Mouse (Mus musculus): ENCODE measurements around the gene Cpne7. TPM values are rescaled to one million over a fixed set of nuclear protein-coding genes. Genes with fewer than 3 reads are reported as not detected.

The Cpne7 gene
- polyA plus RNA-seq, 1 experiment from 2014 or later = not detected

DNA sequence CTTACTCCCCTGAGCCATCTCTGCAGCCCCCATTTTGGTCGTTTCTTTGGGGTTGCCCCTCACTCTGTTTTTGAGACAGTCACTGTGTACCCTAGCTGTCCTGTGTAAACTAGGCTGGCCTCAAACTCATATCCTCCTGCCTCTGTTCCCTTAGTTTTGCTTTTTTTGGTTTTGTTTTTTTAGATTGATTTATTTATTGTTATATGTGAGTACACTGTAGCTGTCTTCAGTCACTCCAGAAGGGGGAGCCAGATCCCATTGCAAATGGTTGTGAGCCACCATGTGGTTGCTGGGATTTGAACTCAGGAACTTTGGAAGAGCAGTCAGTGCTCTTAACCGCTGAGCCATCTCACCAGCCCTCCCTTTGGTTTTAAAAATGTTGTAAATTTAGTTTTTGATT lies 10.6 kb upstream of the Cpne7 start:
- H3K9ac ChIP-seq (ENCODE audit: low read length) = no peak overlapping the region
- H3K36me3 ChIP-seq (ENCODE audit: control insufficient read depth, insufficient read depth, low read length) = peaks cover 10% of the 10 kb centered on the region; the same call in 1 of the 2 replicates
- H3K27ac ChIP-seq (ENCODE audit: low read depth, low read length) = no peak overlapping the region
- WGBS = 41% methylated on average over 2 of the region's 2 CpGs
- H3K4me1 ChIP-seq (replicated peaks; ENCODE audit: control insufficient read depth, insufficient read depth, low read length) = peaks cover 7% of the 10 kb centered on the region; the same call in 1 of the 2 replicates
- no peak overlapping the region for H3K4me3 ChIP-seq (ENCODE audit: low read depth, low read length)
- DNase-seq (ENCODE audit: low spot score) (no peak), ATAC-seq (replicated peaks; ENCODE audit: low FRiP score) (no peak)
- no peaks in the 10 kb centered on the region for H3K9me3 ChIP-seq (ENCODE audit: control insufficient read depth, low read length)
- no peak overlapping the region for H3K4me2 ChIP-seq (ENCODE audit: low read depth, low read length, severe bottlenecking)
- no peaks in the 10 kb centered on the region for H3K27me3 ChIP-seq (ENCODE audit: control insufficient read depth, insufficient read depth, low read length)

DNA sequence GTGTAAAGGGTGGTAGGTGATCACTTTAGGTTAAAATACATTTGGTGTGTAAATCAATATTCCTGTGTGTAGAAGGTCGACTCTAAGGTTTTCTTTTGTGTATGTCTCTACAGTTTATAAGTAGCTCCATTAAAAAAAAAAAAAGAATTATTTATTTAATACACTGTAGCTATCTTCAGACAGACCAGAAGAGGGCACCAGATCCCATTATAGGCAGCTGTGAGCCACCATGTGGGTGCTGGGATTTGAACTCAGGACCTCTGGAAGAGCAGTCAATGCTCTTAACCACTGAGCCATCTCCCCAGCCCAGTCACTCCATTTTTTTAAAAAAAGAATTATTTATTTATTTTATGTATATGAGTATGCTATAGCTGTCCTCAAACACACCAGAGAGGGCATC lies 9.2 kb upstream of the Cpne7 start:
- ATAC-seq (replicated peaks; ENCODE audit: low FRiP score) = no peak
- Histone ChIP-seq H3K27ac (ENCODE audit: low read depth, low read length) (no peak overlapping the region), H3K27me3 (ENCODE audit: control insufficient read depth, insufficient read depth, low read length) (no peaks in the 10 kb centered on the region), H3K9ac (ENCODE audit: low read length) (no peak overlapping the region), H3K4me1 (replicated peaks; ENCODE audit: control insufficient read depth, insufficient read depth, low read length) (peaks cover 5% of the 10 kb centered on the region; the same call in 1 of the 2 replicates), H3K9me3 (ENCODE audit: control insufficient read depth, low read length) (no peaks in the 10 kb centered on the region), H3K36me3 (ENCODE audit: control insufficient read depth, insufficient read depth, low read length) (peaks cover 10% of the 10 kb centered on the region; the same call in 1 of the 2 replicates), H3K4me3 (ENCODE audit: low read depth, low read length) (no peak overlapping the region), H3K4me2 (ENCODE audit: low read depth, low read length, severe bottlenecking) (no peak overlapping the region)
- WGBS = 72% methylated on average over 1 of the region's 1 CpGs
- DNase-seq (ENCODE audit: low spot score) = no peak

DNA sequence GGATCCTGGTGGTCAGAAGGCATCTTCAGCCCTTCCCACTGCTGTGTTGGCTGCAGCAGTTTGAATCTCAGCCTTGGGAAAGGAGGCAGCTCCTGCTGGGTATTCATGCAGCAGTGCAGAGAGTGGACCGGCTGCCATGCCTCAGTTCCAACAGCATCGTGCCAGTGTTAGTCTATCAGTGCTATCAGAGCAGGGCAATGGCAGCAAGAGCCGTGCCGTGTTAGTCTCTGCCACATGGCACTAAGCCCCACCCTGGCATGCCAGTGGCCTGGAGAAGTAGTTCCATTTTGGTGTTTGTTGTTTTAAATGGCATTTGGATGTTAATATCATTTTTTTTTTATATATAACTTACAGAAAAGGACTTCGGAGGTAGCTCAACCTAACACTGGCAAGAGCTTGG lies 8.2 kb upstream of the Cpne7 start:
- Histone ChIP-seq H3K36me3 (ENCODE audit: control insufficient read depth, insufficient read depth, low read length) (peaks cover 8% of the 10 kb centered on the region; the same call in 1 of the 2 replicates), H3K27ac (ENCODE audit: low read depth, low read length) (no peak overlapping the region), H3K4me1 (replicated peaks; ENCODE audit: control insufficient read depth, insufficient read depth, low read length) (peaks cover under 1% of the 10 kb centered on the region; the same call in 1 of the 2 replicates), H3K9ac (ENCODE audit: low read length) (no peak overlapping the region), H3K4me3 (ENCODE audit: low read depth, low read length) (no peak overlapping the region), H3K27me3 (ENCODE audit: control insufficient read depth, insufficient read depth, low read length) (no peaks in the 10 kb centered on the region), H3K4me2 (ENCODE audit: low read depth, low read length, severe bottlenecking) (no peak overlapping the region), H3K9me3 (ENCODE audit: control insufficient read depth, low read length) (no peaks in the 10 kb centered on the region)
- 87% methylated on average over 5 of the region's 5 CpGs for WGBS
- DNase-seq (ENCODE audit: low spot score) (no peak), ATAC-seq (replicated peaks; ENCODE audit: low FRiP score) (no peak)

DNA sequence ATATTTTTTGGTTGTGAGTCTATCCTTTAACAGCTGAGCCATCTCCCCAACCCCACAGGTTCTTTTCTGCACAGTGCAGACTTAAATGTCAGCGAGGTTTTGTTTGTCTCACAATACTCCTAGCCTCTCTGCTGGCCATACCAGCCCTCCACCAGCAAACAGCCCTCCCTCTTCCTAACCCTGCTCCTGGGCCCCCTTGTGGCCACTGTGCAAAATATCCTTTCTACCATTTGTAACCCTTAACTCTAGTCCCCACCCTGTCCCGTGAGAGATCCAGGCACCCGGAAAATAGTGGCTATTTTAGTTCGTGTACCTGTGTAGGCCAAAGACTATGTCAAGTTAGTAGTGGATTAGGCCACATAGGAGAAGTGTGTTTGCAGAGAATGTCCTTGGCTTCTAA lies 6.5 kb upstream of the Cpne7 start:
- DNase-seq (ENCODE audit: low spot score) (peak; percentile 82), ATAC-seq (replicated peaks; ENCODE audit: low FRiP score) (peak; percentile 55; the same call in 1 of the 2 replicates)
- WGBS = 23% methylated on average over 4 of the region's 4 CpGs

DNA sequence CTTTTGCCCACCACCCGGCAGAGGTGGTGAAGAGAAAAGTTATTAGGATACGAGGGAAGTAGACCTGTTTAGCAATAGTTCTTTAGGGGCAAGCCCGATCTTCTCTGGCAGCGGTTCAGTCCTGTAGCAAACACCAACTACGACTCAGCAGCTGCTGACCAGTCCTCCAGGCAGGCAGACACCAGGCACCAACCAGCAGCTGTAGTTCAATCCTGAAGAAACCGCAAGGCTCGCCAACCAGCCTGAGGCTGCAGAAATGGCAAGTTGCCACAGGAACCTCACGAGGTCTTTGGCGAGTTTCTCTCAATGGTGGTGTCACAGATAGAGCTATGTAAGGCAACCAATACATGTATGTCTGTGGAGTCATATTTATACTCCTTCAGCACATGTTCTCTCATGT lies 4.3 kb upstream of the Cpne7 start:
- DNase-seq (ENCODE audit: low spot score) (no peak), ATAC-seq (replicated peaks; ENCODE audit: low FRiP score) (no peak)
- H3K4me1 ChIP-seq (replicated peaks; ENCODE audit: control insufficient read depth, insufficient read depth, low read length) = peaks cover 6% of the 10 kb centered on the region; the same call in 1 of the 2 replicates
- H3K9me3 ChIP-seq (ENCODE audit: control insufficient read depth, low read length) = no peaks in the 10 kb centered on the region
- WGBS = 79% methylated on average over 9 of the region's 9 CpGs
- no peak overlapping the region for H3K4me2 ChIP-seq (ENCODE audit: low read depth, low read length, severe bottlenecking)
- no peak overlapping the region for H3K4me3 ChIP-seq (ENCODE audit: low read depth, low read length)
- no peak overlapping the region for H3K9ac ChIP-seq (ENCODE audit: low read length)
- no peak overlapping the region for H3K27ac ChIP-seq (ENCODE audit: low read depth, low read length)
- H3K27me3 ChIP-seq (ENCODE audit: control insufficient read depth, insufficient read depth, low read length) = peaks cover 24% of the 10 kb centered on the region
- no peaks in the 10 kb centered on the region for H3K36me3 ChIP-seq (ENCODE audit: control insufficient read depth, insufficient read depth, low read length)

More for the DNA sequence above, 6.5 kb upstream of the Cpne7 start:
- Histone ChIP-seq H3K27ac (ENCODE audit: low read depth, low read length) (no peak overlapping the region), H3K4me2 (ENCODE audit: low read depth, low read length, severe bottlenecking) (no peak overlapping the region), H3K4me1 (replicated peaks; ENCODE audit: control insufficient read depth, insufficient read depth, low read length) (no peaks in the 10 kb centered on the region), H3K9ac (ENCODE audit: low read length) (no peak overlapping the region), H3K4me3 (ENCODE audit: low read depth, low read length) (no peak overlapping the region), H3K9me3 (ENCODE audit: control insufficient read depth, low read length) (no peaks in the 10 kb centered on the region), H3K36me3 (ENCODE audit: control insufficient read depth, insufficient read depth, low read length) (no peaks in the 10 kb centered on the region), H3K27me3 (ENCODE audit: control insufficient read depth, insufficient read depth, low read length) (peaks cover 1% of the 10 kb centered on the region)

DNA sequence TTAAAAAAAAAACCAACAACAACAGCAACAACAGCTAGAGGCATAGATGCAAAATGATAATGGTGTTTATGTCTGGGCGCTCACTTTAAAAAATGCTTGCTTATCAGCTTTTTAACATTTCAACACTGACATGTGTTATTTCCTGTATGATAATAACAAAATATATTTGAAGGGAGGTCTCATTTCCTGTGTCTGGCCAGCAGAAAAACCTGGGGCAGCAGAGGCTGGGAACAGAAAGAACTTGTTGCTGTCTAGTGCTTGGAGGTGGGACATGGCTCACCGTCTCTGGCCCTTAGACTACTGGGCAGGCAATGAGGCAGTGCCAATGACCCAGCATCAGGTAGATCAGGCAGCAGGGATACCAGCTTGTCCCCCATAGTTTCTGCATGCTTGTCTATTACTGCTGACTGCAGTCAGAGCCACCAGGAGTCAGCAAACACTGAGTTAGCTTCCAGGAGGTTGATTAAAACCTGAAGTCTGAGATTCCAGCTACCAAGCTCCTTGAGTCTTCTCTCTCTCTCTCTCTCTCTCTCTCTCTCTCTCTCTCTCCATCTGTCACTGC lies 3.2 kb upstream of the Cpne7 start:
- no peaks in the 10 kb centered on the region for H3K36me3 ChIP-seq (ENCODE audit: control insufficient read depth, insufficient read depth, low read length)
- ATAC-seq (replicated peaks; ENCODE audit: low FRiP score) = no peak
- no peaks in the 10 kb centered on the region for H3K9me3 ChIP-seq (ENCODE audit: control insufficient read depth, low read length)
- peaks cover 6% of the 10 kb centered on the region for H3K4me1 ChIP-seq (replicated peaks; ENCODE audit: control insufficient read depth, insufficient read depth, low read length)
- H3K4me3 ChIP-seq (ENCODE audit: low read depth, low read length) = no peak overlapping the region
- H3K27me3 ChIP-seq (ENCODE audit: control insufficient read depth, insufficient read depth, low read length) = peaks cover 34% of the 10 kb centered on the region
- WGBS = 63% methylated on average over 2 of the region's 2 CpGs
- no peak overlapping the region for H3K4me2 ChIP-seq (ENCODE audit: low read depth, low read length, severe bottlenecking)
- no peak for DNase-seq (ENCODE audit: low spot score)
- no peak overlapping the region for H3K27ac ChIP-seq (ENCODE audit: low read depth, low read length)
- H3K9ac ChIP-seq (ENCODE audit: low read length) = no peak overlapping the region

DNA sequence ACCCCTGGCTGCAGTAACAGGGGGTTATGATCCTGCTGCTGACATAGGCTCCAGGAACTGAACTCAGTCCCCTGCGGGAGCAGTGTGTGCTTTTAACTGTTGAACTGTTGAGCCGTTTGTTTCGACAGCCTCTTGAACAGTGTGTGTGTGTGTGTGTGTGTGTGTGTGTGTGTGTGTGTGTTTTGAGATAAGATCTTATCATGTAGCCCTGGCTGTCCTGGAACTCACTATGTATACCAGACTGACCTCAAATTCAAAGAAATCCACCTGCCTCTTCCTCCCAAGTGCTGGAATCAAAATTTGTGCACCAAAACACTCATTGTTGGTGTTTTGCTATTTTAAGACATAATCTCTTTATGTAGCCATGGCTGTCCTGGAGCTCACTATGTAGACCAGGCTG lies 2.5 kb upstream of the Cpne7 start:
- no peak overlapping the region for H3K4me2 ChIP-seq (ENCODE audit: low read depth, low read length, severe bottlenecking)
- DNase-seq (ENCODE audit: low spot score) = no peak
- ATAC-seq (replicated peaks; ENCODE audit: low FRiP score) = no peak
- peaks cover 40% of the 10 kb centered on the region for H3K27me3 ChIP-seq (ENCODE audit: control insufficient read depth, insufficient read depth, low read length)
- H3K9ac ChIP-seq (ENCODE audit: low read length) = no peak overlapping the region
- WGBS = 77% methylated on average over 3 of the region's 3 CpGs
- H3K4me1 ChIP-seq (replicated peaks; ENCODE audit: control insufficient read depth, insufficient read depth, low read length) = peaks cover 6% of the 10 kb centered on the region
- H3K9me3 ChIP-seq (ENCODE audit: control insufficient read depth, low read length) = no peaks in the 10 kb centered on the region
- no peaks in the 10 kb centered on the region for H3K36me3 ChIP-seq (ENCODE audit: control insufficient read depth, insufficient read depth, low read length)
- H3K4me3 ChIP-seq (ENCODE audit: low read depth, low read length) = no peak overlapping the region
- H3K27ac ChIP-seq (ENCODE audit: low read depth, low read length) = no peak overlapping the region

DNA sequence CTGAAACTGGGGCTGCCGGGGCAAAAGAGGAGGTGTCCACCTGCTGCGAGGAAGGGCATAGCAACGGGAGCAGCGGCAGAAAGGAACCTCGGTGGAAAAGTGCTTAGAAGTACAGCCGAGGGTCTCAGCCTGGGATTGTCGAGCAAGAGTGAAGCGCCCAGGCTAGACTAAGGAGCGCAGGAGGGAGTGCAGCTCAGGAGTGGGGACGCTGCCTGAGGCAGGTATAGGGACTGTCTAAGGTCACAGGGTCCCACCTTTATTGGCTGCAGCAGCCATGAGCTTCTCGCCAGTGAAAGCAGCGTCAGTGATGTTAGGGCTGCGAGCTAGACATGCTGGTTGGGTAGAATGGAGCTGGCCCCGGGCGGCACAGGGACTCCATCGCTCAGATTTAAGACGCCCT lies 570 bp downstream of the Cpne7 start:
- H3K36me3 ChIP-seq (ENCODE audit: control insufficient read depth, insufficient read depth, low read length) = no peaks in the 10 kb centered on the region
- 2% methylated on average over 17 of the region's 17 CpGs for WGBS
- H3K9ac ChIP-seq (ENCODE audit: low read length) = peak overlapping the region; percentile 17; the same call in 1 of the 2 replicates
- H3K9me3 ChIP-seq (ENCODE audit: control insufficient read depth, low read length) = no peaks in the 10 kb centered on the region
- H3K27me3 ChIP-seq (ENCODE audit: control insufficient read depth, insufficient read depth, low read length) = peaks cover 41% of the 10 kb centered on the region
- peak overlapping the region; percentile 86 for H3K4me2 ChIP-seq (ENCODE audit: low read depth, low read length, severe bottlenecking)
- no peak for ATAC-seq (replicated peaks; ENCODE audit: low FRiP score)
- peak overlapping the region; percentile 42 for H3K4me3 ChIP-seq (ENCODE audit: low read depth, low read length)
- DNase-seq (ENCODE audit: low spot score) = no peak
- no peak overlapping the region for H3K27ac ChIP-seq (ENCODE audit: low read depth, low read length)
- H3K4me1 ChIP-seq (replicated peaks; ENCODE audit: control insufficient read depth, insufficient read depth, low read length) = peaks cover 6% of the 10 kb centered on the region

DNA sequence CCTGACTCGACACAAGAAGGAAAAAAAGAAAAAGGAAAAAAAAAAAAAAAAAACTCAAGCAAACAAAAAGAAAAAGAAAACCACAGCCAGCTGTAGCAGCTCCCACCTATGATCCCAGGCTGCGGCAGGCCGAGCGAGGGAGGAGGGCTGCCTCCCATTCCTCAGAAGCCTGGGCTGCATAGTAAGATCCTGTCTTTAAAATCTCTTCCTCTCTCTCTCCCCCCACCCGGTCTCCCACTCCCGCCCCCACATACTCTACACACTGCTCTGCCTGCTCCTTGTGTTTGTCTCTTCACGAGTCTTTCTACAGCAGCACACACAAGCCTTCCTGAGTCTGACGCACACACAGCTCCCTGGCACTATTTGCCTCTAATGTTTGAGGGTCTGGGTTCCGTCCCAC lies 4.9 kb downstream of the Cpne7 start:
- DNase-seq (ENCODE audit: low spot score) (no peak), ATAC-seq (replicated peaks; ENCODE audit: low FRiP score) (no peak)
- no peak overlapping the region for H3K27ac ChIP-seq (ENCODE audit: low read depth, low read length)
- peaks cover 26% of the 10 kb centered on the region for H3K27me3 ChIP-seq (ENCODE audit: control insufficient read depth, insufficient read depth, low read length)
- H3K4me3 ChIP-seq (ENCODE audit: low read depth, low read length) = no peak overlapping the region
- H3K4me1 ChIP-seq (replicated peaks; ENCODE audit: control insufficient read depth, insufficient read depth, low read length) = peaks cover 4% of the 10 kb centered on the region
- no peak overlapping the region for H3K4me2 ChIP-seq (ENCODE audit: low read depth, low read length, severe bottlenecking)
- no peaks in the 10 kb centered on the region for H3K36me3 ChIP-seq (ENCODE audit: control insufficient read depth, insufficient read depth, low read length)
- H3K9ac ChIP-seq (ENCODE audit: low read length) = no peak overlapping the region
- H3K9me3 ChIP-seq (ENCODE audit: control insufficient read depth, low read length) = no peaks in the 10 kb centered on the region
- 76% methylated on average over 9 of the region's 9 CpGs for WGBS
